Mouse (Mus musculus) midbrain, embryonic 14.5 days (tissue): ENCODE results near the gene Ccdc114. TPM values are rescaled to one million over a fixed set of nuclear protein-coding genes. Genes with fewer than 3 reads are reported as not detected.

Source experiments
- ATAC-seq: fragments of 200-750 bp; cut with Nextera tagmentation; 2 replicates; pipeline ENCODE4 v1.8.0; 2017; ENCODE audit warnings: moderate number of reproducible peaks, moderate library complexity; ENCODE audit not compliant: low FRiP score, low TSS enrichment
- DNase-seq: peaks from one replicate; pipeline ENCODE4 v3.0.0-alpha.2; 2015
- H3K27ac ChIP-seq: fragments of 300-500 bp; sonication (generic); replicated peaks from 2 replicates; pipeline ENCODE4 v1.5.1; 2014; ENCODE audit warnings: mild to moderate bottlenecking, low read depth, low read length, moderate library complexity
- H3K27me3 ChIP-seq: fragments of 300-500 bp; sonication (generic); 2 replicates; pipeline ENCODE4 v1.6.1; 2014; ENCODE audit warnings: low read length, control low read depth, mixed read lengths; ENCODE audit not compliant: control insufficient read depth, insufficient read depth
- H3K36me3 ChIP-seq: fragments of 300-500 bp; sonication (generic); 2 replicates; pipeline ENCODE4 v1.6.1; 2014; ENCODE audit warnings: low read length, control low read depth; ENCODE audit not compliant: control insufficient read depth, insufficient read depth
- H3K4me1 ChIP-seq: fragments of 300-500 bp; sonication (generic); 2 replicates; pipeline ENCODE4 v1.6.1; 2014; ENCODE audit warnings: mild to moderate bottlenecking, antibody characterized with exemption, low read length, control low read depth; ENCODE audit not compliant: control insufficient read depth, insufficient read depth
- H3K4me2 ChIP-seq: fragments of 300-500 bp; sonication (generic); 2 replicates; pipeline ENCODE4 v1.6.1; 2014; ENCODE audit warnings: mild to moderate bottlenecking, low read length, moderate library complexity
- H3K4me3 ChIP-seq: fragments of 300-500 bp; sonication (generic); replicated peaks from 2 replicates; pipeline ENCODE4 v1.5.1; 2014; ENCODE audit warnings: low read depth, low read length
- H3K9ac ChIP-seq: fragments of 300-500 bp; sonication (generic); replicated peaks from 2 replicates; pipeline ENCODE4 v1.6.1; 2014; ENCODE audit warnings: mild to moderate bottlenecking, low read length, moderate library complexity
- H3K9me3 ChIP-seq: fragments of 300-500 bp; sonication (generic); 2 replicates; pipeline ENCODE4 v1.6.1; 2016; ENCODE audit warnings: low read length, control low read depth, mixed read lengths; ENCODE audit not compliant: control insufficient read depth
- WGBS: fragments of 180-500 bp; shearing (Covaris S2); extraction: QIAGEN DNeasy Blood & Tissue Kit; methylation state at CpG from one replicate; pipeline ENCODE4 v1.1.7; 2014; 5-methylcytosine and 5-hydroxymethylcytosine counted together
- polyA plus RNA-seq: library from polyadenylated mRNA; unstranded; fragments of >200 nt; fragmentation: Nextera tagmentation; extraction: Ambion mirVana; gene quantifications from 2 replicates; pipeline ENCODE4 v1.2.1, GENCODE M21; 2014

Ccdc114 gene
- polyA plus RNA-seq, 1 experiment from 2014 or later = 3.1 TPM

DNA sequence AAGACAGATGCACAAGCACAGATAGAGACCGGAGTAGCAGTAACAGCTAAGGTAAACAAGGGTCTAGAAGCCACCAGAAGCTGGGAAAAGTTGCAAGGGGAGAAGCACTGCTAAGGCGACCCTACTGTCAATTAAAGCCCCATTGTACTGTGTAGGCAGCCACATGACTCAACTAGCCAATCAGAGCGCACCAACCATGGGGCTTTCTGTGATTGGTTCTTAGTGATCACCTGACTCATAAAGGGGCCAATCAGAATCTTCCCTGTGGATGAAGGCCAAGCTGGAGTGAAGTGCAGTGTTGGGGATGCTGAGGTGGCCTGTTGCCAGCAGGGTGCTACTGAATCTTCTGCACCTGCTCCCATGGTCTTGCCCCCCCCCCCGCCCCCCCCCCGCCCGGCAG is 63.0 kb downstream of the Ccdc114 start:
- no peak for DNase-seq

DNA sequence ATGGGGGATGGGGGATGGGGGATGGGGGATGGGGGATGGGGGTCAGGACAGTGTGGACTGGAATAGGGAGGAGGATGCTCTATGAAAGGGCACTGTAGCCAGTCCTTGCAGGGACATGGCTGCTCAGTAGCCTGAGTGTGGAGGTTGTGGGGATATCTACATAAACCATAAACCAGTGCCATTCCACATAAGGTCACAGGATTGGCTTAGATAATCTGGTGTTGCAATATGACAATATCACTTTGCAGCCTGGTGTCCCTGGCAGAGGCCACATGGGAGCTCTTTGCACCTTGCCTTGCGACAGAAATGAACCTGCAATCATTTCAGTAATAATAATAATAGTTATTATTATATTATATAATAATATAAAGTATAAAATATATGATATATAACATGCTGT is 64.5 kb downstream of the Ccdc114 start:
- Histone ChIP-seq H3K36me3 (no peaks in the 10 kb centered on the region), H3K9me3 (no peaks in the 10 kb centered on the region), H3K9ac (no peak overlapping the region), H3K4me3 (no peak overlapping the region), H3K27ac (no peak overlapping the region), H3K4me2 (no peak overlapping the region), H3K4me1 (no peaks in the 10 kb centered on the region), H3K27me3 (no peaks in the 10 kb centered on the region)
- ATAC-seq (no peak), DNase-seq (no peak)
- WGBS = 95% methylated on average over 1 of the region's 1 CpGs

More for the DNA sequence above, 63.0 kb downstream of the Ccdc114 start:
- Histone ChIP-seq H3K27me3 (no peaks in the 10 kb centered on the region), H3K4me2 (no peak overlapping the region), H3K36me3 (no peaks in the 10 kb centered on the region), H3K9ac (no peak overlapping the region), H3K27ac (no peak overlapping the region), H3K4me1 (no peaks in the 10 kb centered on the region), H3K4me3 (no peak overlapping the region), H3K9me3 (no peaks in the 10 kb centered on the region)
- WGBS = 82% methylated on average over 6 of the region's 6 CpGs
- no peak for ATAC-seq

DNA sequence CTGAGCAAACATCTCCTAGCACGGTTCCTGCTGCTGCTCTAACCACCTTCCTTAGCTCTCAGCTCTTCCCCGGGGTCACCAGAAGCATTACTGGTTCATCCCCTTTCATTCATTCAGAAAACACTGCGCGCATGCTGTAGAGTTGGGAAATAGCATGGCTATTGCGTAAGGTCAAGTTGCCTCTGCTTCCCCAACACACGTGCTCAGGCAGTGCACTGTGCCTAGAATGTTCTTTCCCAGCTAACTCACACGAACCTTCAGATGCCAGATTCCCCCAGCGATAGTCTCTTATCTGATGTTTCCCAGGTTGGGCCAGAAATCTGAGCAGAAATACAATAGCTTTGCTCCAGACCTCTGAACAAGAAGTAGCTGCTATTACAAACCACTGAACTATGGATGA is 68.6 kb downstream of the Ccdc114 start:
- Histone ChIP-seq H3K9ac (no peak overlapping the region), H3K9me3 (no peaks in the 10 kb centered on the region), H3K4me1 (no peaks in the 10 kb centered on the region), H3K27me3 (no peaks in the 10 kb centered on the region), H3K27ac (no peak overlapping the region), H3K4me2 (no peak overlapping the region), H3K36me3 (no peaks in the 10 kb centered on the region), H3K4me3 (no peak overlapping the region)
- DNase-seq (no peak), ATAC-seq (no peak)
- WGBS = 92% methylated on average over 8 of the region's 8 CpGs

Other genes starting within 250 kb of the Ccdc114 start
- gene Ntn5, start 240.1 kb upstream of the Ccdc114 start, polyA plus RNA-seq = 0.30 TPM in 1 of 2 replicates, not detected in the other
- 0.21 TPM in 1 of 2 replicates, not detected in the other for gene Sec1, start 229.7 kb upstream of the Ccdc114 start, polyA plus RNA-seq
- gene Car11, start 224.2 kb upstream of the Ccdc114 start, polyA plus RNA-seq = 28.1 and 49.1 TPM in 2 replicates
- 1.9 and 4.3 TPM in 2 replicates for gene Dbp, start 219.0 kb upstream of the Ccdc114 start, polyA plus RNA-seq
- gene Rpl18, start 208.6 kb upstream of the Ccdc114 start, polyA plus RNA-seq = 631 and 710 TPM in 2 replicates
- 17.2 and 19.2 TPM in 2 replicates for gene Sphk2, start 206.1 kb upstream of the Ccdc114 start, polyA plus RNA-seq
- gene Fam83e, start 202.9 kb upstream of the Ccdc114 start, polyA plus RNA-seq = 0.46 and 0.90 TPM in 2 replicates
- gene Spaca4, start 198.3 kb upstream of the Ccdc114 start, polyA plus RNA-seq = not detected in 2 replicates
- 25.2 and 30.2 TPM in 2 replicates for gene Lmtk3, start 140.3 kb upstream of the Ccdc114 start, polyA plus RNA-seq
- 5.2 and 8.5 TPM in 2 replicates for gene Sult2b1, start 139.4 kb upstream of the Ccdc114 start, polyA plus RNA-seq
- gene Cyth2, start 109.5 kb upstream of the Ccdc114 start, polyA plus RNA-seq = 281 and 288 TPM in 2 replicates
- 0.63 and 0.88 TPM in 2 replicates for gene Kcnj14, start 99.3 kb upstream of the Ccdc114 start, polyA plus RNA-seq
- gene Grwd1, start 93.1 kb upstream of the Ccdc114 start, polyA plus RNA-seq = 37.2 and 37.4 TPM in 2 replicates
- 99.1 and 126 TPM in 2 replicates for gene Kdelr1, start 51.3 kb upstream of the Ccdc114 start, polyA plus RNA-seq
- 2.3 and 4.4 TPM in 2 replicates for gene Grin2d, start 45.7 kb upstream of the Ccdc114 start, polyA plus RNA-seq
- not detected in 2 replicates for gene Syngr4, start 27.4 kb upstream of the Ccdc114 start, polyA plus RNA-seq
- 5.1 and 7.5 TPM in 2 replicates for gene Tmem143, start 27.1 kb upstream of the Ccdc114 start, polyA plus RNA-seq
- 5.2 and 32.1 TPM in 2 replicates for gene Emp3, start 2.7 kb upstream of the Ccdc114 start, polyA plus RNA-seq
- gene Abcc6, start 106.2 kb downstream of the Ccdc114 start, polyA plus RNA-seq = 0.12 and 0.24 TPM in 2 replicates
- gene Nomo1, start 109.6 kb downstream of the Ccdc114 start, polyA plus RNA-seq = 28.6 and 32.6 TPM in 2 replicates
- 1.6 and 2.0 TPM in 2 replicates for gene Kcnj11, start 176.7 kb downstream of the Ccdc114 start, polyA plus RNA-seq